Mouse (Mus musculus) lung, embryonic 14.5 days (tissue): ENCODE data around the gene Polr1d. TPM values are rescaled to one million over a fixed set of nuclear protein-coding genes. Genes with fewer than 3 reads are reported as not detected.

ENCODE experiments used
- ATAC-seq: fragments of 200-750 bp; cut with Nextera tagmentation; 2 replicates; pipeline ENCODE4 v1.8.0; 2017; ENCODE audit warnings: mild to moderate bottlenecking, moderate TSS enrichment, moderate library complexity; ENCODE audit not compliant: insufficient read depth
- DNase-seq: peaks from one replicate; pipeline ENCODE4 v3.0.0-alpha.2; 2015
- H3K27ac ChIP-seq: fragments of 300-500 bp; sonication (generic); 2 replicates; pipeline ENCODE4 v1.5.1; 2014; ENCODE audit warnings: low read depth, mild to moderate bottlenecking, moderate library complexity
- H3K27me3 ChIP-seq: fragments of 300-500 bp; sonication (generic); 2 replicates; pipeline ENCODE4 v1.6.1; 2014; ENCODE audit warnings: low read length, control low read depth; ENCODE audit not compliant: insufficient read depth
- H3K36me3 ChIP-seq: fragments of 300-500 bp; sonication (generic); 2 replicates; pipeline ENCODE4 v1.6.1; 2014; ENCODE audit warnings: control low read depth; ENCODE audit not compliant: insufficient read depth
- H3K4me1 ChIP-seq: fragments of 300-500 bp; sonication (generic); 2 replicates; pipeline ENCODE4 v1.6.1; 2014; ENCODE audit warnings: antibody characterized with exemption, control low read depth; ENCODE audit not compliant: insufficient read depth
- H3K4me2 ChIP-seq: fragments of 300-500 bp; sonication (generic); 2 replicates; pipeline ENCODE4 v1.6.1; 2014; ENCODE audit warnings: mild to moderate bottlenecking
- H3K4me3 ChIP-seq: fragments of 300-500 bp; sonication (generic); 2 replicates; pipeline ENCODE4 v1.5.1; 2014; ENCODE audit warnings: low read depth, low read length
- H3K9ac ChIP-seq: fragments of 300-500 bp; sonication (generic); 2 replicates; pipeline ENCODE4 v1.6.1; 2014
- H3K9me3 ChIP-seq: fragments of 300-500 bp; sonication (generic); 2 replicates; pipeline ENCODE4 v1.6.1; 2016; ENCODE audit warnings: low read depth, low read length, control low read depth
- CTCF ChIP-seq: IDR thresholded peaks from 2 replicates; pipeline ENCODE4 v1.5.1; 2016; ENCODE audit warnings: antibody characterized with exemption, low read depth
- WGBS: fragments of 180-500 bp; shearing (Covaris S2); extraction: QIAGEN DNeasy Blood & Tissue Kit; methylation state at CpG from one replicate; pipeline ENCODE4 v1.1.7; 2014; 5-methylcytosine and 5-hydroxymethylcytosine counted together
- polyA plus RNA-seq: library from polyadenylated mRNA; unstranded; fragments of >200 nt; fragmentation: Nextera tagmentation; extraction: Ambion mirVana; gene quantifications from 2 replicates; pipeline ENCODE4 v1.2.1, GENCODE M21; 2014

Gene Polr1d
- polyA plus RNA-seq, 1 experiment from 2014 or later: 123 TPM

DNA sequence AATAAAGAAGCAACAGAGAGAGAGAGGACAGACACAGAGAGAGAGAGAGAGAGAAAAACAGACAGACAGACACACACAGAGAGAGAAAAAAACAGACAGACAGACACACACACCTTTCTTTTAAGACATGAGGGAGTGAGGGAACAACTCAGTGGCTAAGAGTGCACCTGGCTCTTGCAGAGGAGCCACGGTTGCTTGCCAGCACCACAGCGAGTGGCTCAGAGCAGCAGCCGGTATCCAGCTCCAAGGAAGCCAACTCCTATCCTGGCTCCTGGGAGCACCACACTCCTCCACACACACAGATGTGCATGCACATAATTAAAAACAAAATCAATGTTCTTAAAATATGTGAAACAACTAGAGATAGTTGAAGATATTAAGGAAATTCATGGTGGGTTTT, 30.4 kb downstream of the Polr1d start:
- Histone ChIP-seq H3K4me2 (no peak overlapping the region), H3K9ac (no peak overlapping the region), H3K4me3 (no peak overlapping the region), H3K4me1 (no peaks in the 10 kb centered on the region), H3K9me3 (no peaks in the 10 kb centered on the region), H3K36me3 (peaks cover 38% of the 10 kb centered on the region), H3K27me3 (no peaks in the 10 kb centered on the region), H3K27ac (no peak overlapping the region)
- ATAC-seq (no peak), DNase-seq (no peak)
- WGBS: 85% methylated on average over 3 of the region's 3 CpGs
- no peak for TF ChIP-seq CTCF

DNA sequence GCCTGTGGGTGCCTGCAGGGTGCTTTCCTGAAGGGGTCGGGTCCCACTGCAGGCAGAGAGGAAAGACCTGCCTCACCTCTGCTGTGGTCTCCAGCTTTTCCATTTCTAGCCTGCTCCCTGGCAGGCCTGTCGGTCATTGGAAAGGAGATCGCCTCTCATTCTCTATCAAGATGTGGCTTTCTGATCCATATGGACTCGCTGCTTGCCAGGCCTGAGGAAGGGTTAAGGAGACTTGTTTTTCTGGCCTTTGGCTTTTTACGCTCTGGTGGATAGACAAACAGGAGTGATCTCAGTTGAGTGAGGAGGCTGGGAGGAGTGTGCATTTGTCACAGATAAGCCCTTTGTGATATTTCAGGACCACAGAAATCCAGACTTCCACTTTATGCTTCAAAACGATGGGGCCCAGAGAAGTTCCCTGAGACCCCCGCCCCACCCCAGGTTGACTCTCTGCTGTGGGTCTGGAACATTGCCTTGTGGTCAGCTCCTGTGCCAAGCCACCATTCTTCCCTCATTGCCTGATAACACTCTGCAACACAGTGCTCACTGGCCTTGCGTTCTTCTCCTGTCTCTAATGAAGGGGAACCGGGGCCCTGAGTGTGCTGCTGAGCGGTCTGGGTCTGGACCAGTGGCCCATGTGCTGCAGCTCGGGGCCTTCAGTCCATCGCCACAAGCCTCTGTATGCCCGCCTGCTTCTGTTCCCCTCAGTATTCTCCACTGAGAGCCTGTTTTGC, 32.2 kb downstream of the Polr1d start:
- no peak overlapping the region for H3K9ac ChIP-seq
- DNase-seq: no peak
- H3K36me3 ChIP-seq: peaks cover 32% of the 10 kb centered on the region
- H3K4me3 ChIP-seq: no peak overlapping the region
- H3K4me1 ChIP-seq: no peaks in the 10 kb centered on the region
- H3K4me2 ChIP-seq: no peak overlapping the region
- H3K9me3 ChIP-seq: no peaks in the 10 kb centered on the region
- WGBS: 86% methylated on average over 13 of the region's 13 CpGs
- no peaks in the 10 kb centered on the region for H3K27me3 ChIP-seq
- H3K27ac ChIP-seq: no peak overlapping the region
- ATAC-seq: no peak
- no peak for TF ChIP-seq CTCF

DNA sequence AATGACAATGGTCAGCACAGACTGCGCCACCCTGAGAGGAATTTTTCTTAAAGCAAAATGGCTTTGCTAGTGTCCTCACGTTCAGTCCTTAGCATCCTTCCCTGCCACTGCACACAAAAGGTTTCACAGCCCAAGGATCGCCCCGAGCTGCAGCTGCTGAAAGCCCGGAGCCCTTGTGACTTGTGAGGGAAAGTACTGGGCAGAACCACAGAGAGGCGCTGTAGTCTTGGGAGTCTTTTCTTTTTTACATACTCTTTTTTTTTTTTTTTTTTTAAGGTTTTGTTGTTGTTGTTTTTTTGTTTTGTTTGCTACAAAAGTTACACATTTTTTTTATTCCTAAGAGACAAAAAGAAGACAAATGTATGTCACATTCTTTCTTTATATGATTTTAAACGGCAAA, 37.9 kb downstream of the Polr1d start:
- Histone ChIP-seq H3K9me3 (no peaks in the 10 kb centered on the region), H3K27me3 (no peaks in the 10 kb centered on the region), H3K9ac (no peak overlapping the region), H3K36me3 (peaks cover 10% of the 10 kb centered on the region), H3K4me2 (no peak overlapping the region), H3K4me1 (no peaks in the 10 kb centered on the region), H3K4me3 (no peak overlapping the region), H3K27ac (no peak overlapping the region)
- DNase-seq (no peak), ATAC-seq (no peak)
- TF ChIP-seq CTCF: no peak
- WGBS: 77% methylated on average over 7 of the region's 7 CpGs

DNA sequence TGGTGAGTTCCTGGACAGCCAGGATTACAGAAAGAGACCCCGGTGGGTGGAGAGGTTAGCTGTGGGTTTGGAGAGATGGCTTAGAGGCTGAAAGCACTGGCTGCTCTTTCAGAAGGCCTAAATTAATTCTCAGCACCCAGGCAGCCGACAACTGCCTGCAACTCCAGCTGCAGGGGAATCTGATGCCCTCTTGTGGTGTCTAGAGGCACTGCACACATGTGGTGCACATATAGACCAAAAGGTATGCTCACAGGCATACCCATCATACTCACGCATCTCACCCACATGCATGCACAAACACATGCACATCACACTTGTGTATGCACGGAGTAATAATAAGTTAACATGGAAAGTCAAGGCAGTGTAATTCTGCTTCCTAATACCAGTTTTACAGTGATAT, 38.8 kb downstream of the Polr1d start:
- H3K9ac ChIP-seq: no peak overlapping the region
- H3K4me1 ChIP-seq: no peaks in the 10 kb centered on the region
- no peak overlapping the region for H3K27ac ChIP-seq
- ATAC-seq (no peak), DNase-seq (no peak)
- TF ChIP-seq CTCF: peak; percentile 44; the same call in 1 of the 2 replicates
- no peaks in the 10 kb centered on the region for H3K9me3 ChIP-seq
- 98% methylated on average over 4 of the region's 4 CpGs for WGBS
- H3K27me3 ChIP-seq: no peaks in the 10 kb centered on the region
- no peak overlapping the region for H3K4me3 ChIP-seq
- no peak overlapping the region for H3K4me2 ChIP-seq
- peaks cover 10% of the 10 kb centered on the region for H3K36me3 ChIP-seq

DNA sequence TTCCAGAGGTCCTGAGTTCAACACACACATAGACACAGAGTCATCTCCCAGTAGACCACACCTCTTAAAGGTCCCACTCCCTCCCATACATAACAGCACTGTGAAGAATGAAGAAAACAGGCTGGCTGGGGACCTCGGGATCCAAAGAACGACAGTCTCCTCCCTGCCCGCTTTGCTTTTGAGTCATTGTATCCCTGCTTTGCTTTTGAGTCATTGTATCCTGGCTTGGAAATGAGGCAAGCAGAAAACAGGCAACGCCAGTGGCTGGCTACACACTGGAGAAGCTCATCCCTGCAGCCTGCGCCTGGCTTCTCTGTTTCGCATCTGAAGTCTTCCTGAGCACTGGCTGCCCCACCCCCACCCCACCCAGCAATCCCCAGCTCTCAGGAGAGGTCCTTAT, 40.2 kb downstream of the Polr1d start:
- TF ChIP-seq CTCF: no peak
- no peak overlapping the region for H3K4me2 ChIP-seq
- ATAC-seq (no peak), DNase-seq (no peak)
- H3K4me1 ChIP-seq: no peaks in the 10 kb centered on the region
- no peaks in the 10 kb centered on the region for H3K27me3 ChIP-seq
- 31% methylated on average over 6 of the region's 6 CpGs for WGBS
- H3K9ac ChIP-seq: no peak overlapping the region
- H3K9me3 ChIP-seq: peaks cover 5% of the 10 kb centered on the region
- no peak overlapping the region for H3K27ac ChIP-seq
- peaks cover 4% of the 10 kb centered on the region for H3K36me3 ChIP-seq
- no peak overlapping the region for H3K4me3 ChIP-seq

DNA sequence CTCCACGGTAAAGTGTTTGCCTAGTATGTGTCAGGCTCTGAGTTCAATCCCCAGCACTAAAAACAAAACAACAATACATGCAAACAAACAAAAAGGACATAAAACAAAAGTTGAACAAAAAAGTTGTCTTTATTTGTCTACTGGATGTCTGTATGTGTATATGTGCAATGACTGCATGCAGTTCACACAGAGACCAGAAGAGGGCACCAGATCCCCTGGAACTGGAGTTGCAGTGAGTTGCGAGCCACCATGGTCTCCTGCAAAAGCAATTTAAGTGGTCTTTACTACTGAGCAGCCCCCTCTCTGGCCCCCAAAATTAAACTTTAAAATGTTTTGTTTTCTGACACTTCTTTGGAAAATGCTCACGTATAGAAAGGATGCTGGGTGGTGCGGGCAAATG, 44.3 kb downstream of the Polr1d start:
- 89% methylated on average over 4 of the region's 4 CpGs for WGBS
- ATAC-seq (no peak), DNase-seq (peak; percentile 22)
- Histone ChIP-seq H3K4me2 (no peak overlapping the region), H3K9ac (no peak overlapping the region), H3K4me3 (no peak overlapping the region), H3K27me3 (no peaks in the 10 kb centered on the region), H3K9me3 (peaks cover 5% of the 10 kb centered on the region), H3K4me1 (no peaks in the 10 kb centered on the region), H3K27ac (no peak overlapping the region), H3K36me3 (no peaks in the 10 kb centered on the region)
- TF ChIP-seq CTCF: peak; percentile 46

DNA sequence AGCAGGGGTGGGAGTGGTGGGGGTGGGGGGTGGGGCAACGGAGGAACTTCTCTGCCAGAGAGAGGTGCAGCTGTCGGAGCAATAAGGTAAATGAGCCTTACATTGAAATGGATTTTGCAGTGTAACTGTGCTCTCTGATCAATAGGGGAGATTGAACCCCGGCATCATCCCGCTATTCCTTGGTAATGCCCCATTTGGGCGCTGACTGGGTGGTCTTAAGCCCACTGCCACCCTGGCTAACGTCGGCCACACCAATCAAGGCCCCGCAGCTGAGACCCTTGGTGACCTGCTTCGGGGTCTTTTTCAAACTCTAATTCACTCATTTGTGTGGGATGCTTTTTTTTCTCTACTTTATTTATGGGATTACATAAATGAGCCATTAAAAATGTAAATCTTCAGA, 47.9 kb downstream of the Polr1d start:
- Histone ChIP-seq H3K9ac (no peak overlapping the region), H3K27ac (no peak overlapping the region), H3K4me1 (no peaks in the 10 kb centered on the region), H3K4me3 (no peak overlapping the region), H3K27me3 (no peaks in the 10 kb centered on the region), H3K36me3 (no peaks in the 10 kb centered on the region), H3K4me2 (no peak overlapping the region), H3K9me3 (peaks cover 5% of the 10 kb centered on the region)
- no peak for TF ChIP-seq CTCF
- 52% methylated on average over 9 of the region's 9 CpGs for WGBS
- ATAC-seq: no peak
- no peak for DNase-seq
